In genomic region chr19:47266070-47266801, GRCm38 (mm10) we compare ENCODE assay signal across 20 mouse cellular contexts.
DNase-seq lines count a peak whose midpoint lies in the region; ATAC-seq lines count a peak whose summit lies in the region.
"Had no signal": no experiment of that assay in that cellular context is flagged by ENCODE, and none has a peak within 500 bp of the region (broad histone marks: within the 10 kb centered on the region; RNA-seq: fewer than 3 reads in every experiment).

No protein-coding gene starts in this region.

- H3K27ac ChIP-seq in embryonic facial prominence, embryonic 13.5 days, result peak overlapping the region; percentile 34; the same call in 1 of the 2 replicates
- no peak overlapping the region for H3K27ac ChIP-seq in embryonic facial prominence, embryonic 10.5 days (replicated peaks)
- H3K27ac ChIP-seq: embryonic facial prominence, embryonic 15.5 days; forebrain, embryonic 10.5 days; heart, embryonic 13.5 days; hindbrain, embryonic 12.5 days had no signal

- no peaks in the 10 kb centered on the region for H3K27me3 ChIP-seq in embryonic facial prominence, embryonic 13.5 days
- H3K27me3 ChIP-seq in embryonic facial prominence, embryonic 10.5 days (replicated peaks; ENCODE audit: low read depth, poor library complexity, severe bottlenecking), result no peaks in the 10 kb centered on the region
- H3K27me3 ChIP-seq: embryonic facial prominence, embryonic 15.5 days; heart, embryonic 13.5 days; hindbrain, embryonic 12.5 days had no signal

- H3K4me3 ChIP-seq in embryonic facial prominence, embryonic 13.5 days, result no peak overlapping the region
- no peak overlapping the region for H3K4me3 ChIP-seq in embryonic facial prominence, embryonic 10.5 days
- H3K4me3 ChIP-seq: embryonic facial prominence, embryonic 15.5 days; erythroblast, embryonic 14.5 days; forebrain, embryonic 10.5 days; heart, embryonic 13.5 days; hindbrain, embryonic 12.5 days had no signal

- peaks cover 12% of the 10 kb centered on the region for H3K4me1 ChIP-seq in embryonic facial prominence, embryonic 13.5 days
- H3K4me1 ChIP-seq in embryonic facial prominence, embryonic 10.5 days, result peaks cover 4% of the 10 kb centered on the region; the same call in 1 of the 2 replicates
- H3K4me1 ChIP-seq: heart, embryonic 13.5 days; hindbrain, embryonic 12.5 days had no signal

- no peaks in the 10 kb centered on the region for H3K9me3 ChIP-seq in embryonic facial prominence, embryonic 13.5 days
- H3K9me3 ChIP-seq in embryonic facial prominence, embryonic 10.5 days, result no peaks in the 10 kb centered on the region
- H3K9me3 ChIP-seq: embryonic facial prominence, embryonic 15.5 days; forebrain, embryonic 10.5 days; heart, embryonic 13.5 days; hindbrain, embryonic 12.5 days had no signal

- WGBS in embryonic facial prominence, embryonic 13.5 days, result 86% methylated on average over 18 of the region's 18 CpGs
- WGBS in embryonic facial prominence, embryonic 10.5 days, result 92% methylated on average over 18 of the region's 18 CpGs

- ATAC-seq in embryonic facial prominence, embryonic 13.5 days (ENCODE audit: insufficient number of reproducible peaks, insufficient read depth, low FRiP score, low TSS enrichment, low read depth), result no peak
- ATAC-seq: forebrain, embryonic 14.5 days; hindbrain, embryonic 16.5 days; inflammation-experienced regulatory T-cells, adult 6 months had no signal

- no peak overlapping the region for H3K9ac ChIP-seq in embryonic facial prominence, embryonic 13.5 days
- H3K9ac ChIP-seq: embryonic facial prominence, embryonic 15.5 days; heart, embryonic 13.5 days; hindbrain, embryonic 12.5 days had no signal

- H3K4me2 ChIP-seq in embryonic facial prominence, embryonic 13.5 days, result no peak overlapping the region
- H3K4me2 ChIP-seq: embryonic facial prominence, embryonic 15.5 days; heart, embryonic 13.5 days; hindbrain, embryonic 12.5 days had no signal

- intact Hi-C loops in heart, postnatal 25 days (cut with DNase I), result loop anchor here (10.0 kb wide), 1 partner anchor 239 kb away; no protein-coding TSS in a partner anchor

- peaks cover 71% of the 10 kb centered on the region for H3K36me3 ChIP-seq in embryonic facial prominence, embryonic 13.5 days
- H3K36me3 ChIP-seq in embryonic facial prominence, embryonic 10.5 days (replicated peaks), result peaks cover 61% of the 10 kb centered on the region

- peak; percentile 55 for DNase-seq in cerebellum, adult 11-12 months
- DNase-seq in cerebellum, adult 11 months, result no peak
- DNase-seq in embryonic facial prominence, embryonic 10.5 days (ENCODE audit: low spot score), result no peak
- peak; percentile 35 for DNase-seq in lung, postnatal 36 days
- DNase-seq in lung, postnatal 10 days, result no peak
- no peak for DNase-seq in heart, postnatal 25 days (ENCODE audit: low spot score)
- DNase-seq: adrenal gland, postnatal 10 days; gastrocnemius, postnatal 36 days; heart, adult 11 months; heart, postnatal 4 days; kidney, adult 18-20 months had no signal

Comparison
In these comparisons a context has a peak if more than half of its experiments do, and no peak if none do; other contexts are left out.
1. DNase-seq: peak in cerebellum, adult 11-12 months (single experiment) and lung, postnatal 36 days (single experiment); none in cerebellum, adult 11 months (single experiment), embryonic facial prominence, embryonic 10.5 days (single experiment), lung, postnatal 10 days (single experiment) and heart, postnatal 25 days (single experiment).